Mouse (Mus musculus) right cerebral cortex, adult 18-20 months (tissue): ENCODE results near the gene Lrrc8d.
"Not testable (repeated sequence)": the region's sequence is repeated elsewhere in the genome, so short reads cannot be mapped to it uniquely, and the experiment has no call there.

ENCODE experiments used
- DNase-seq: peaks from one replicate; pipeline ENCODE4 v3.0.0; 2022; ENCODE audit warnings: mixed read lengths

The Lrrc8d gene

DNA sequence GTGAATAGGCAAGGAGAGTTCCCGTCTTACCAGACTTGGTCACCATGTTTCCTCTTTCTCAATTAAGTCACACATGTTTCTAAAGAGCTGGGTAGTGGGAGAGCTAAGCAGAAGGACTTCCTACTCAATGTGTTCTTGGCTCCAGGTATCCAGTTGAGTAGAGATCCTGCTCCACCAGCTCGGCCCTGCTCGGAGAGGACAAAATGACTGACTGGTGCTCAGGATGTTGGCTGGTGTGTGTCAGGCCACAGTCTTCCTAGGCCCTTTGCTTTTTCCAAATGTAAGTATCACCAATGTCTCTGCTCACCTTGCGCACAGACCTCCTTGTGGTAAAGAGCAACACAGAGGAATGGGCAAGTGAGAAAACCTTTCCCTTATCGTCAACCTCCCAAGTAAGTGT lies 161.8 kb downstream of the Lrrc8d start:
- DNase-seq, result no peak

- DNase-seq, result not testable (repeated sequence)
Observed at GRCm38 (mm10) chr5:105865110-105865628, 165.4 kb downstream of the Lrrc8d start.

- DNase-seq, result no peak
Observed at GRCm38 (mm10) chr5:105867427-105867826, 167.7 kb downstream of the Lrrc8d start.

GRCm38 (mm10) chr5:105867841-105868447 lies 168.2 kb downstream of the Lrrc8d start:
- DNase-seq, result no peak

GRCm38 (mm10) chr5:105868593-105868992 lies 168.8 kb downstream of the Lrrc8d start:
- DNase-seq, result peak; percentile 73

- no peak for DNase-seq
Observed at GRCm38 (mm10) chr5:105869739-105870138, 170.0 kb downstream of the Lrrc8d start.

DNA sequence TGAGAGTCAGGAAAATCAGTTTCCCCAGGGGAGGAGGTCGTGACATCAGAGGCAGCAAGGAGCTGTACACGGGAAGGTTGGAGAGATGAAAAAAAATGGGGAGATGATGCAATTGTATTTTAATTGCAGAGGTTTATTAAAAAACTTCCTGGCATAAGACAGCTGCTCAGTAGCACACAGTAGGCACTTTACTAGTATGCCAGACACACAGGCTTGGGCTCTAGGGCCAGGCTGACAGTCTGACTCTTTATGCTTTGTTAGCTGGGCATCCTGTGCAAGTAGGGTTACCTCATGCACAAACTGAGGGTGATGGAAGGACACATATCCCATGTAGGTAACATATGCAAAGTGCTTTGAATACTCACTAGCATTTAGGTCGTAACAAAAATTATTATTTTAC lies 171.4 kb downstream of the Lrrc8d start:
- no peak for DNase-seq

DNA sequence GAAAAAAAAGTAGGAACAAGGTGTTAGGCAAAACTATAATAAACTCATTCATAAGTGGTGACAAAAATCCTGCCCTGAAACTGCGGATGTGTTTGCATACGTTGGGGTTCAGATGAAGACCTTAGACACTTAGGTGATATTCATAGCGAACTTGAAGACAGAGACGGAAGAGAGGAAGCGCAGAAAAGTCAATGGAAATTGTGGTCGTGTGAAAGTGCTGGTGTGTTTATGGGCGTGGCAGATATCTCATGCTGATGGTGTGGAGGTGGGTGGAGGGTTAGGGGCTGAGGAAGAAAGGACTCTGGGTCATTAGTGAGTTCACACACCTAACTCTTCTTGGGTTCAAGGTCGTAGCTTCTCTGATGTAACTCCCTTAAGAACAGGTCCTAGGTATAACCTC lies 172.4 kb downstream of the Lrrc8d start:
- DNase-seq, result no peak

DNA sequence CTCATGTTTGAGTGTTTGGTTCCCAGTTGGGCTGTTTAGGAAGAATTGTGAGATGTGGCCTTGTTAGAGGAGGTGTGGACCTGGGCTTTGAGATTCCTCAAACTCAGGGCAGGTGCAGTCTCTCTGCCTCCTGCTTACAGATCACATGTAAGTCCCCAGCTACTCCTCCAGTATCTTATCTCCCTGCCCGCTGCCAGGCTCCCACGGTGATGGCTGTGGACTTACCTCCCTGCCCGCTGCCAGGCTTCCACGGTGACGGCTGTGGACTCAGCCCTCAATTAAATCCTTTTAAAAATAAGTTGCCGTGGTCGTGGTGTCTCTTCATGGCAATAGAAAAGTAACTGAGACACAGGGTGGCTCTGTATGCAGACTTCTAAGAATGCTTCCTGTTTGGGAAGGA lies 173.1 kb downstream of the Lrrc8d start:
- no peak for DNase-seq

DNA sequence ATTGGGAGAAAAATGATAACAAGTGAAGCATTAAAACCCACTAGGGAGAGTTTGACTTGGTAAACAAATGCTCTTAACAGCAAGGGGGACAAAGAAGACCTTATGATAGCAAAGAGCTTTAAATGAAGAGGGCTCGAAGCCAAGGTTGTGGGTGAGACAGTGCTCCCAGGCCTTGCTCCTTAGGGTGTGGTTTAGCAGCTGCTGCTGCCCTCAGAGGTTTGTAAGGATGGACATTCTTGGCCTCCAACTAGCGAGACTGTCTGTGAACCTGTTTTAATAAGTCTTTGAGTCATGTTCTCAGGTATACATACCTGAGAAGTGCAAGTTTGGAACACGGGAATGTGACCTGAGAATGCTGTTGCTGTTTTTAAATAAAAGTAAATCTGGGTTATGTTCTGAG lies 174.0 kb downstream of the Lrrc8d start:
- no peak for DNase-seq

DNA sequence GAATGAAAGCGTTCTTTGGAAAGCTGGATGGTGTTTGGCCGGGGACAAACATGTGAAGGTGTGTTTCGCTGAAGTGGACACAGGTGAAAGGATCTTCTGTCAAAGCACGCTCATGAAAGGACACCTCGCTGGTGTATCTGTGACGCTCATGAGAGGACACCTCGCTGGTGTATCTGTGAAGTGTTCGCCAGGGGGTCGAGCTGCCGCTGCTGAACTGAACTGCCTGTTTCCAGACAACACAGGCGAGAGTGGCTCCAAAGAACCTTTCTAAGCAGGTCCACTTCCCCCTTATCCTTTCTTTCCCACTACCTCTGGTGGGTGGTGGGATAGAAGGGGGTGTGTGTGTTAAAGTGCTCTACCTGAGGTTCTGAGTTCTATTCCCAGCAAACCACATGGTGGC lies 174.7 kb downstream of the Lrrc8d start:
- no peak for DNase-seq

DNA sequence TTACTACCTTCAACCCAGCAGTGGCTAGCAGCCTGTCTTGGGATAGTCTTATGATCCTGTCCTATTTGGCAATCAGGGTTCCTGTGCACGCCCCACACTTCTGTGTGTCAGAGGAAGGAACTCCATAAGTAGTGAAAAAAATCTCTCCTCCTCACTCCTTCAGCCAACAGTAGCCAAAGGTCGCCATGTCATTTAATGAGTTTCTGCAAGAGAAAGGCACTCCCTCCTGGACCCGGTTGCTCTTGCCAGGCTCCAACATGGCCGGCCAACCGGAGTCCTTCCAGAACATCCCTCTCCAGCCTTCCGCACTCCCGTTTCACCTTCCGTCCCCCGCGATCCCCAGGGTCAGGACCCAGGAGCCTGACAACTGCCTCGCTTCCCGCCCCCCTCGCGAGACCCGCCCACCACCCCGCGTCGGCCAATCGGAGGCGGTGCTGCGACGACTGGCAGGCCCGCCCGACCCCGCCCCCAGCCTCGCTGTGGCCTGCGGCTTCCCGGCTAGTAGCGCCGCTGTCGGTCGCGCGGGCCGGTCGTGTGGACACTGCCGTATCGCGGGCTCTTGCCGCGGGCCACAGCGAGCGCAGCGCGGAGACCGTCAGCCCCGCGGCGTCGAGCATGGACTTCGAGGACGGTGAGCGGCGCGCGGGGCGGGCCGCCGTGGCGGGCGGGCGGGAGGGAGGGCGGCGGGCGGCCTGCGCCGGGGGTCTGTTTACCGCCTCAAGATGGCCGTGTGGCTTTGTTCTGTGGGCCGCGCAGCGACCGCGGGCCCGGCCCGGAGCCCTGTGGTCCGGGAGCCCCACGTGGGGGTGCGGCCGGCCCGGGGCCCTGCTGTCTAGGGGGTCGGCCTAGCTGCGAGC lies 176.5 kb downstream of the Lrrc8d start, which contains the start of gene Zfp326:
TSS of gene Zfp326 (plus strand) at position 498 of the 857 bp plus-strand sequence.
- DNase-seq, result peak; percentile 87

DNA sequence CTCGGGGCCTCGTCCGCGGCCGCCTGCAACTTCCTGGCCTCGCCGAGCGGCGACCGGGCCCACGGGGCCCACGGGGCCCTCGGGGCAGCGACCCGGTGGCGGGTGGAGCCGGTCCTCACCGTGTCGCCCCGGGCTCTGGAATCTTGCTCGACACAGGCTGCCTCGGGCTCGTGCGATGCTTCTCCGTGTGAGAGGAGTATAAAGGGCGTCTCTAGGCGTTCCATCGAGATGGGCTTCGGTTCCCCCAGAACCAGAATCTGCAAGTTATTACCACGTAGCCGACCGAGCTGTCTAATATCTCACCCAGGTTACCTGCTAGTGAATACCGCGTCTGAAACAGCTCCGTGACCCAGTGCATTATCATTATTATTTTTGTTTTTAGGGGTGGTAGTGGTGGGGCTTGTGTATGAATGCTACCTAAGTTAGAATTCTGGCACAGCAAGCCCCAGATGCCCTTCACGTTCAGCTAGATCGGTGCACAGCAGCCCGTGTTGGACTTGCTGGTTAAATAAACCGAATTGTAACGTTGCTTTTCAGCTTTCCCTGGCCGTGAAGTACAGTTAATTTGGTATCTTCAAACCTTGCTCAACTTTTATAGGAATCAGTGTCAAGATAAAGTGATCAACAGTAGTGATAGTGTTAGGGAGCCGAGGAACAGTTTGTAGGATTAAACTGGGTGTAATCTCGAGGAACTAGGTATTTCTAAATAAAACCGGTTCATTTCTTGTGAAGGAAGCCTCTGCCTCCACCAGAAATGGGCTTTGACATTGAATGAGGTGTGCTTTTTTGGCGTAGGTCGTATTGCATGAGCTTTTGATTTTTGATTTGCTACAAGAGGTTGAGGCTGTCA lies 177.4 kb downstream of the Lrrc8d start:
- DNase-seq, result peak; percentile 38
